Mouse (Mus musculus) retina, postnatal 1 day (tissue): Measurements from ENCODE around the gene Pitpnm3.

Experiments
- DNase-seq: peaks from one replicate; pipeline ENCODE4 v3.0.0-alpha.2; 2012

Pitpnm3 gene

GRCm38 (mm10) chr11:72014674-72015073 lies 120.9 kb downstream of the Pitpnm3 start:
- DNase-seq, result no peak

GRCm38 (mm10) chr11:72011955-72012354 lies 123.6 kb downstream of the Pitpnm3 start:
- no peak for DNase-seq

- DNase-seq, result no peak
Observed at GRCm38 (mm10) chr11:72010940-72011722, 124.4 kb downstream of the Pitpnm3 start.

DNA sequence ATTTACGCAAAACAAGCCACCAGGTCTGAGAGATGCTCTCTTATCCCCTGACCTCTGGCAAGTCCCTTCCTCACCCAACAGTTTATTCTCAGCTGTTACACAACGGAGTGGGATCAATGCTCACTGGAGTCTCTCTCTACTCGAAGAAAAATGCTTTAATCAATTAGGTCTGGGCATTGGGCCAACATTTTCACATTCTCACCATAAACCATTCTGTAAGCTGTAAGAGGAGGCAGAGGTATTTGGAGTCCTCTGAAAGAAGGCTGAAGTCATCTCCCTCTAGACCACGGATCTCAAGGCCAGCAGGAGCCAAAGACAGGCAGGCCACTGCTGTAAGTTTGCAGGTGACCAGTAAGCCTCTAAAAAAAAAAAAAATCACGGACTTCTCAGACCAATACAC lies 125.2 kb downstream of the Pitpnm3 start:
- DNase-seq, result peak; percentile 58

GRCm38 (mm10) chr11:72005547-72005946 lies 130.0 kb downstream of the Pitpnm3 start:
- DNase-seq, result no peak

DNA sequence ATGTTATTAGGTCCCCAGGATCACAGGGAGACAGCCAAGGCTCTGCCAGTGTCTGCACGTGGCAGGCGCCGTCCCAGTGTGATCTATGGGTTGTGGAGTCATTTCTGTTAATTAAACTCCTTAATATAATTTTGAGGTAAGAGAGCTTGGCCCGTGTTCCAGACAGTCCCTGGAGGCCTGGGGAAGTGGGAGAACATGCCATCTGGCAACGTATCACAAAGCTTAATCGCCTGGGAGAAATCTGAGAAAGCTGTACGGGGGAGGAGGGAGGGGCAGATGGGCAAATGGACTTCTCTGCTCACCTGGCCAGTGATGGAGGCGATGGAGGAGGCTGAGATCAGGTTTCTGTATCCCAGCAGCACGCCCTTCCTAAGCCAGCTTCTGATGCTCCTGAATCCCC lies 132.4 kb downstream of the Pitpnm3 start:
- no peak for DNase-seq

GRCm38 (mm10) chr11:72002138-72002853 lies 133.3 kb downstream of the Pitpnm3 start:
- DNase-seq, result peak; percentile 33

DNA sequence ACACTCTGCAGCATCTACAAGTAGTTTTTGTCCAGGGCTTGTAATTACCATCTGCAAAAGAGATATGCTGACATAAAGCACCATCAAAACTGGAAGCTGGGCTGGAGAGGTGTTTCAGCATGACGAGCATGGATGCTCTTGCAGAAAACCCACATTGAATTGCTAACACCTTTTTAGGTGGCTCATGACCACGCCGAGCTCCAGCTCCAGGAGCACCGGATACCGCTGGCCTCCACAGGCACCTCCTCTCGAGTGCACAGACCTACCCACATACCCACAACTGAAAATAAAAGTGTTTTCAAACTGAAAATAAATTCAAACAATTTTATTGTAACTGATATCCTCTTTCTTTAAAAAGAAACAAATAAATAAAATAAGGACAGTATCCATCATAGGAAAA lies 135.4 kb downstream of the Pitpnm3 start:
- DNase-seq, result no peak
